Mouse (Mus musculus): ENCODE data around the gene Npas1.

The Npas1 gene

GRCm38 (mm10) chr7:16415426-16415825 is 62.1 kb downstream of the Npas1 start:
- DNase-seq, result peak; percentile 81

GRCm38 (mm10) chr7:16412930-16413329 is 64.6 kb downstream of the Npas1 start:
- peak; percentile 29 for DNase-seq

GRCm38 (mm10) chr7:16412220-16412896 is 65.2 kb downstream of the Npas1 start:
- peak; percentile 44 for DNase-seq

GRCm38 (mm10) chr7:16411100-16411499 is 66.4 kb downstream of the Npas1 start:
- no peak for DNase-seq

- no peak for DNase-seq
Observed at GRCm38 (mm10) chr7:16406978-16407377, 70.5 kb downstream of the Npas1 start.
